Mouse (Mus musculus) ovary, adult 10 weeks (tissue): ENCODE data around the gene Sdcbp2. TPM values are rescaled to one million over a fixed set of nuclear protein-coding genes. Genes with fewer than 3 reads are reported as not detected.

ENCODE experiments used
- polyA plus RNA-seq: library from polyadenylated mRNA; stranded (reverse); fragments of 350-450 nt; fragmentation: Illumina TruSeq; extraction: RNeasy Lipid Tissue Mini Kit (QIAGEN cat#74804); gene quantifications from one replicate; pipeline ENCODE4 v1.2.3, GENCODE M21; 2014

Gene Sdcbp2
- not detected for polyA plus RNA-seq

DNA sequence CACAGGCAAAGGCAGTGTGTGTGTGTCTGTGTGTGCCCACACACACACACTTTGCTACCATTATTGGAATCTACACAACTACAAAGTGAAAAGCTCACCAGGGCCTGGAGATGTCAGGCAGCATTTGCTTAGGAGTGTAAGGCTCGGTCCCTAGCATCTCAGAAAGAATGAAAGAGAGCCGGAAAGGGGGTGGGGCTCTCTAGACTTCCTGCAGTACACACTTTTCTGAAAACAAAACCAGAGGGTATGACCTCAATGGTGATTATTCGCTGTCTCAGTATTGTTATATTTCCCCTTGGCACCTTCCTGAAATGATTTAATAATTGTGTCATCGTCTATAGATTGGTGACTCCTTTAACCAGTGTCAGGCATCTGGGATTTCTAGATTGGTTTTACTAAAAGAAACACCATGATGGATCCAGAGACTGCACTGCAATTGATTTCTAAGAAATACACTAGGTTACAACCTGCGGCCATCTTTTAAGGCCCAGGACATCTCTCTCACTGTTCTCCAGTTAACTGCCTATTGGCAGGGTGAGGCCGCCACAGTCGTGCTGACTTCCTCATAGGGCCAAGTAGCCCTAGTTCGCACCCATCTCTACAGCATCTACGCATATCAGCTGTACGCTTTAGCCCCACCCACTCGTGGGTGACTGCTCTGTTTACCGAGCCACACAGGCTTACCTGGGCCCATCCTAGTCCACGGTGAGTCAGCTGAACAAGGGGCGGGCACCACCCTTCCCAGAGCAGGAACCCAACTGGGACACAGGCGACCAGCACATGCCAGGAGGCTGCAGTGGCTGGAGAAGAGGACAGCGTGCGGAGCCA, at the start of gene Sdcbp2:
Sdcbp2 (plus strand) TSS at position 750 of the 828 bp plus-strand sequence.

DNA sequence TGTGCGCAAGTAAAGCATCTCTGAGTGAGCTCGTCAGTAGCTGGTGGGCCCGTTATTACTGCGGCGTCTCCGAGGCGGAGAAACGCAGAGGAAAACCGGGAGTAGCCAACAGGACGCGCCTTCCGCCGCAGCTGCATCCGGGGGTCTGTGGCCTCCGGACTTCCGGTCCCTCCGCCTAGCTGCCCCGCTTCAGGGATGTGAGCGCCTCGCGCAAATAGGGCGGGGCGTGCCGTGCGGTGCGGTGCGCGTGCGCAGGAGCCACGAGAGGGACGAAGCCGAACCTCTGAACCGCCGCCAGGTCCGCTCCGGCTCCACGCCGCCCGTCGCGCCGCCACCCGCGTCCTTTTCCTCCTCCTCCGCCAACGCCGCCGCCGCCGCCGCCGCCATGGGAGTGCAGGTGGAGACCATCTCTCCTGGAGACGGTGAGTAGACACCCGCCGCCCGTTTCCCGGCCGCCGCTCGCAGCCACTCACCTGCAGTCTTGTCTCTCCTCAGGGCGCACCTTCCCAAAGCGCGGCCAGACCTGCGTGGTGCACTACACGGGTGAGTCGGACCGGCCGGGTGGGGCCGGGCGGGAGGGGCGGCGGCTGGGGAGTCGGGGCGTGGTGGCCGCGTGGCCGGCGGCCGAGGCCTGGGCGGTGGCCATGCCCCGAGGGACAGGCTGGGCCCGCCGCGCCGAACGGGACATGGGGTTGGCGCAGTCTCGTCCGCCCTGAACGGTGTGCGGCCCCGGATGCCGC, 29.9 kb upstream of the Sdcbp2 start, which contains the start of gene Fkbp1a:
Fkbp1a (plus strand) TSS at position 161 of the 740 bp plus-strand sequence.

DNA sequence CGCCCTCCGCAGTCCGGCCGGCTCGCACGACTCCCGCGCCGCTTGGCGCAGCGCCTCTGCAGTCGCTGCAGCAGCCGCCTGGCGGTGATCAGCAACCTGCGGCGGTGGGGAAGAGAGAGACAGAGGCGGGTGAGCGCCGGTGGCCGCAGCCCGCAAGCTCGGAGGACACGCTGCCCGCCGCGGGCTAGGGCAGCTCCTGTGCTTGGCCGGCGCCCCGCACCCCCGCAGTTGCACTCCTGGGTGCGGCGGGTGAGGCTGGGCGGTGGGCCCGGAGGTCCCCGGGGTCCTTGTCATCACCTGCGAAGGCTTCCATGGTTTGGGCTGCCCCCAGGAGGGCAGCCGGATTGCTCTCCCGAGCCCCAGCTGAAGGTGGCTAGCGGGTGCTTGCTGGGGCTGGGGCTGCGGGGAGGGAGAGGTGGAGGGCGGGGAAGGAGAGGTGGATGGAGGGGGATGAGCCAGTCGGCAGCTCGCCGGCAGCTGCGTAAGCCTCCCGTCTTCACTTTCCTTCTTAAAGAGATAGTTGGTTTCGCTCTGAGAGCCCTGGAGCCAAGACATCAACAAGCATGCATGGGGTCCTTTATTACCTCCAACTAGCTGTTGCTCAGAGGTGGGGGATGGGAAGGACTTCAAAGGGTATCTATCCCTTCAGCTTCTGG, 59.9 kb downstream of the Sdcbp2 start, which contains the start of gene Snph:
Snph (minus strand) TSS at position 435 of the 656 bp plus-strand sequence.

Other genes with a start within 250 kb of the Sdcbp2 start
- gene 4921509C19Rik, start 96.5 kb upstream of the Sdcbp2 start, polyA plus RNA-seq: not detected
- gene Nsfl1c, start 78.4 kb upstream of the Sdcbp2 start, polyA plus RNA-seq: 36.2 TPM
- gene Fkbp1a, start 30.1 kb upstream of the Sdcbp2 start, polyA plus RNA-seq: 262 TPM
- 0.17 TPM for gene Snph, start 60.0 kb downstream of the Sdcbp2 start, polyA plus RNA-seq
- 0.54 TPM for gene Rad21l, start 95.9 kb downstream of the Sdcbp2 start, polyA plus RNA-seq
- gene Tmem74b, start 129.4 kb downstream of the Sdcbp2 start, polyA plus RNA-seq: not detected
- gene Psmf1, start 171.6 kb downstream of the Sdcbp2 start, polyA plus RNA-seq: 18.0 TPM